Mouse (Mus musculus): ENCODE results near the gene Spata31d1d. TPM values are rescaled to one million over a fixed set of nuclear protein-coding genes. Genes with fewer than 3 reads are reported as not detected.
"Not testable (repeated sequence)": the region's sequence is repeated elsewhere in the genome, so short reads cannot be mapped to it uniquely, and the experiment has no call there.

The Spata31d1d gene
- polyA plus RNA-seq, 1 experiment from 2014 or later = not detected

DNA sequence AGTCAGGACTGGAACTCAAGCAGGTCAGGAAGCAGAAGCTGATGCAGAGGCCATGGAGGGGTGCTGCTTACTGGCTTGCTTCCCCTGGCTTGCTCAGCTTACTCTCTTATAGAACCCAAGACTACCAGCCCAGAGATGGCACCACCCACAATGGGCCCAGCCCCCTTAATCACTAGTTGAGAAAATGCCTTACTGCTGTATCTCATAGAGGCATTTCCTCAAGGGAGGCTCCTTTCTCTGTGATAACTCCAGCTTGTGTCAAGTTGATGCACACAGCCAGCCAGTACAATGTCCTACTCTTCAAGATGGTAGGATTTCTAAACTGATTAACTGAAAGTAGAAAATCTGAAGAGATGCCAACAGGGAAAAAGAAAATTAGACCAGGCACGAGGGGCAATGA lies 9.5 kb downstream of the Spata31d1d start:
- not testable (repeated sequence) for H3K27ac ChIP-seq (replicated peaks); H3K4me3 ChIP-seq; H3K36me3 ChIP-seq (replicated peaks); DNase-seq (ENCODE audit: low spot score); H3K9me3 ChIP-seq
- Histone ChIP-seq H3K4me1 (peaks cover 21% of the 10 kb centered on the region), H3K27me3 (replicated peaks; ENCODE audit: low read depth, poor library complexity, severe bottlenecking) (peaks cover 14% of the 10 kb centered on the region)
- whole genome bisulfite sequencing = 79% methylated on average over 1 of the region's 1 CpGs

DNA sequence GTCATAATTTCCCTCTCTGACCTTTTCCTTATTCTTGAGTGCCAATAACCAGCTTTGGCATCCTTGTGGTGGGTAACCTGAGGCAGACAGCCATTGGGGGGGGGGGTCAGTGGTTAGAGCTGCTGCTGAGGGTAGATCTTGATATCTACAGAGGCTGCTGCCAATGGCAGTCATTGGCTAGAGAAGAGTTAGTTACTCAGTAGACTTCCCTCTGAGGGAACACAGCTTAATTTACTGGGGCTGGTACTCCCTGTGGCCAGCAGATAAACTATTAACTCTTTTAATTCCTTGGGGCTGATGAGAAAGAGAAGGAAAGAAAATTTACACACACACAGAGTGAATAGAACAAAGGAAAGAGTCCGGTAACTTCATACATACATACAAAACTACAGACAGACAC lies 12.1 kb downstream of the Spata31d1d start:
- Histone ChIP-seq H3K9me3 (no peaks in the 10 kb centered on the region), H3K4me3 (no peak overlapping the region), H3K27ac (replicated peaks) (no peak overlapping the region), H3K4me1 (peaks cover 11% of the 10 kb centered on the region), H3K27me3 (replicated peaks; ENCODE audit: low read depth, poor library complexity, severe bottlenecking) (no peaks in the 10 kb centered on the region; the same call in 1 of the 2 replicates), H3K36me3 (replicated peaks) (no peaks in the 10 kb centered on the region)
- no peak for DNase-seq (ENCODE audit: low spot score)
- 89% methylated on average over 1 of the region's 1 CpGs for WGBS

DNA sequence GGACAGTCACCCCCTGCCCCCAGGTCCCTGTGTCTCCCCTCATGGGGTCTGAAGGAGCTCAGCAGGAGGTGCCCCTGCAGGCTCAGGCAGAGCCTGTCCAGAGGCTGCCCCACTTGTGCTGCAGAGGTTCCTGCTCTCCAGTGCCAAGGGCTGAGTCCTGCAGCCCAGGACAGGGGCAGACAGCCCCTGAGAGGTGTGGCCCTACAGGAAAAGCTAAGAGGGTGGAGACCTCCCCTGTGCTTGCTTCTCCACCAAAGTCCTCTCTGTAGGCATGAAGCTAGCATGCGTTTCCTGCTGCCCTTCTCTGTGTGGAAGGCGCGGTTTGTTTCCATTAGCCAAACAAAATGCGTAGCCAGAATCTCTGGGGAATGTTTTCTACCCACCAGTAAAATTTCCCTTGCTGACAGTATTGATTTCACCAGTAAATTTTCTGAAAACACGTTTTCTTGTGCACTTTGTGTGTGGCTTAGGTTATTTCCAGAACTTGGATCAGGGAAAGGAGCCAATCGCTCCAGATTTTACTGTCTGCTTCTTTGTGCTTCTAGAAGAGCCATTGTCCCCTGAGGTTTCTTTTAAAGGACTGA lies 12.6 kb downstream of the Spata31d1d start:
- DNase-seq (ENCODE audit: low spot score); H3K4me1 ChIP-seq; H3K27ac ChIP-seq (replicated peaks); H3K36me3 ChIP-seq (replicated peaks); H3K27me3 ChIP-seq (replicated peaks; ENCODE audit: low read depth, poor library complexity, severe bottlenecking); H3K9me3 ChIP-seq; H3K4me3 ChIP-seq: not testable (repeated sequence)
- 39% methylated on average over 6 of the region's 6 CpGs for WGBS

DNA sequence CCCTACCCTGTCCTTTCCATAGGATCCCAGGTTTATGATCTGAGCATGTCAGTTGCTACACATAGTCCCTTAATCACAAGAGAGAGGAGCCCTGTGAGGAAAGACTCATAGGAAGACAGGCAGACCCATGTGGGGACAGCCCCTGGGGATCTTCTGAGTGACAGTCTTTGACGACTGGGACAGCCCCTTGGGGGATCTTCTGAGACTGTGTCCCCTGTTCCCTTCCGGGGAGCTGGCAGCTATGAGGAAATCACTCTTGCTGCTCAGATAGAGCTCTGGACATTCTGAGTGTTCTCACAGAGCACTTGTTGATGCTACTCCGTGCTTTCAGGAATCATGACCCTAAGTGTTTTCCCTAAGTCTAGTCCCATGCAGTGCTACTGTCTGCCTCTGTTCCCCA lies 17.8 kb downstream of the Spata31d1d start:
- H3K27me3 ChIP-seq (replicated peaks; ENCODE audit: low read depth, poor library complexity, severe bottlenecking) = no peaks in the 10 kb centered on the region; the same call in 1 of the 2 replicates
- no peak overlapping the region for H3K4me3 ChIP-seq
- H3K36me3 ChIP-seq (replicated peaks) = no peaks in the 10 kb centered on the region
- no peaks in the 10 kb centered on the region for H3K9me3 ChIP-seq
- no peak overlapping the region for H3K27ac ChIP-seq (replicated peaks)
- no peaks in the 10 kb centered on the region for H3K4me1 ChIP-seq
- DNase-seq (ENCODE audit: low spot score) = no peak
- WGBS = 44% methylated on average over 3 of the region's 3 CpGs

DNA sequence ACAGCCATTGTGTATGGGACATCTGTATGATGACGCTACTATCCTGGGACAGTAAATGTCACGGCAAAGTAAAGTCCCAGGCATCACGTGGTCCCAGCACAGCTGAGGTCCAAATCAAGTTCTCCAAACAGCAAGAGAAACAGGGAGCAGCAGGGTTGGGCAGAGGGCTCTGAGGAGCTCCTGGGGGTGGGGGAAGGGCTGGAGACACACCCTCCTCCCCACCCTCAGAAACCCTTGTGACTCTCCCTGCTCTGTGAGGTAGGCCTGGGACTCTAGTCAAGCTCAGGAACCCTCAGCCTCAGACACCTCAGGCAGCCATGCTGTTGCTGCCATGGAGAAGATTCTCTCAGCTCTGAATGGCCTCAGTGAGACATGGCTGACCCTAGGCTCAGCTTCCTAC lies 19.6 kb downstream of the Spata31d1d start, which contains the start of gene Spata31d1b:
TSS of gene Spata31d1b (plus strand) at position 301 of the 400 bp plus-strand sequence.
- 67% methylated on average over 3 of the region's 3 CpGs for WGBS
- H3K4me3 ChIP-seq; DNase-seq (ENCODE audit: low spot score); H3K4me1 ChIP-seq; H3K36me3 ChIP-seq (replicated peaks); H3K27ac ChIP-seq (replicated peaks); H3K27me3 ChIP-seq (replicated peaks; ENCODE audit: low read depth, poor library complexity, severe bottlenecking); H3K9me3 ChIP-seq: not testable (repeated sequence)

DNA sequence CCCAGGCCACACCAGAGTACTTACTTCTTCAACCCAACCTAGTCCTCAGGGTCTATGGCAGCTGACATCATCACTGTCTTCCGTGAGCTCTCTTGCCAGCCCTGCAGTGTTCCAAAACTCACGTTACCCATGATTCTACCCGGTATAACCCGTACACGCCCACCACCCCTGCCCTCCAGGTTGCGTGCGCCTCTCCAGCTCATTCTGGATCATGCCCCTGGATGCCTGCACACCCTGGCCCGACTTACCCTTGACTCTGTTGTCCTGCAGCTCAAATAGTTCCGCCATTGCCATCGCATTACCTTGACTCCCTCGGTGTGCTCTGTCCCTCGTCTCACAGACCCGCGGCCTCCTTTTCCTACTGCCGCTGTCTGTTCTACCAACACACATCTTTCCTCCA lies 21.3 kb downstream of the Spata31d1d start, which contains the start of gene Spata31d1a:
TSS of gene Spata31d1a (minus strand) at position 101 of the 400 bp plus-strand sequence.
- Histone ChIP-seq H3K4me3 (no peak within 1 kb of the TSS), H3K36me3 (replicated peaks) (no peaks in the 10 kb centered on the region), H3K4me1 (0 out of 2 replicates have a peak, but pooled peaks cover 5% of the 10 kb centered on the region), H3K9me3 (no peaks in the 10 kb centered on the region), H3K27me3 (replicated peaks; ENCODE audit: low read depth, poor library complexity, severe bottlenecking) (no peaks in the 10 kb centered on the region; the same call in 1 of the 2 replicates), H3K27ac (replicated peaks) (no peak within 1 kb of the TSS)
- WGBS = 89% methylated on average over 15 of the region's 15 CpGs
- DNase-seq (ENCODE audit: low spot score) = no peak

DNA sequence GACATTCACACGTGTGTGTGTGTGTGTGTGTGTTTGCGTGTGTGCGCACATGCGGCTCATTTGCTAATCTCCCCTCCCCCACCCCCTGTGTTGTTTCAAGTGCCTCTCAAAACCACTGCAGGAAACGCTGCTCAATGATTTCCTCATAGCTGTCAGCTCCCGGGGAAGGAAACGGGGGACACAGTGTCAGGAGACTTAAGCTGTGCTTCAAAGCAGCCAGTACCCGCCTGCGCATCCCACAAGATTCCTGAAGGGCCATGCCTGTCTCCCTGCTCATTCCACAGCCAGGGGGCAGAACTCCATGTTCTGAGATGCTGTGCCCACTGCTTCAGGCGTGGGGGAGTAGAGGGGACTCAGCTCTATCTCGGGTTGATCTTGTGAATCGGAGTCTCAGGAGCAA lies 27.0 kb downstream of the Spata31d1d start:
- Histone ChIP-seq H3K27ac (replicated peaks) (no peak overlapping the region; the same call in 1 of the 2 replicates), H3K36me3 (replicated peaks) (no peaks in the 10 kb centered on the region), H3K27me3 (replicated peaks; ENCODE audit: low read depth, poor library complexity, severe bottlenecking) (no peaks in the 10 kb centered on the region), H3K9me3 (no peaks in the 10 kb centered on the region), H3K4me3 (no peak overlapping the region), H3K4me1 (peaks cover 24% of the 10 kb centered on the region)
- whole genome bisulfite sequencing = 57% methylated on average over 12 of the region's 12 CpGs
- DNase-seq (ENCODE audit: low spot score) = peak; percentile 36

DNA sequence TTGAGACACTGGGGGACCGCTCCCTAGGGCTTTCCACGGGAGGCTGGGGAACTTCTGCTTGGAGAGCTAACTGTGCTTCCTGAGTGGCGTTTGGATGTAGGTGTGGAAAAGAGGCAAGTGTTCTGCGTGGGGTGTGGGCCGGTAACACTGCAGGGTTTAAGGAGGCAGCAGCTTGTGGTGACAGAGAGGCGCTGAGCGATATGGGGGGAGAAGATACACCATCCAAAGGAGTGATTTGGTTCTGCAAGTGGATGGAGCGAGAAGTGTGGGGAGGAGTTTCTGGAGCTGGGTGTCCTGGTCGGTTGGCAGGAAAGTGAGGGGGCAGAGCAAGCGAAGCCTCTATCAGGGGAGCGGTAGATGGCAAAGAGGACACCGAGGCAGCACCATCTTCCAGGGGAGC lies 28.0 kb downstream of the Spata31d1d start:
- H3K4me3 ChIP-seq = no peak overlapping the region
- no peaks in the 10 kb centered on the region for H3K9me3 ChIP-seq
- 86% methylated on average over 12 of the region's 12 CpGs for WGBS
- peaks cover 23% of the 10 kb centered on the region for H3K4me1 ChIP-seq
- no peak for DNase-seq (ENCODE audit: low spot score)
- H3K27ac ChIP-seq (replicated peaks) = no peak overlapping the region
- no peaks in the 10 kb centered on the region for H3K27me3 ChIP-seq (replicated peaks; ENCODE audit: low read depth, poor library complexity, severe bottlenecking)
- H3K36me3 ChIP-seq (replicated peaks) = no peaks in the 10 kb centered on the region

DNA sequence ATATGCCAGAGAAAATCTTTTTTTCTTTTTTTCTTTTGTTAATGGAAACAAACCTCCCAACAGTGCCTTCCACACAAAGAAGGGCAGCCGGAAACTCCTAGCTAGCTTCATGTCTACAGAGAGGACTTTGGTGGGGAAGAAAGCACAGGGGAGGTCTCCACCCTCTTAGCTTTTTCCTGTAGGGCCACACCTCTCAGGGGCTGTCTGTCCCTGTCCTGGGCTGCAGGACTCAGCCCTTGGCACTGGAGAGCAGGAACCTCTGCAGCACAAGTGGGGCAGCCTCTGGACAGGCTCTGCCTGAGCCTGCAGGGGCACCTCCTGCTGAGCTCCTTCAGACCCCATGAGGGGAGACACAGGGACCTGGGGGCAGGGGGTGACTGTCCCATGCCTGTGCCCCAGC lies 31.4 kb downstream of the Spata31d1d start:
- not testable (repeated sequence) for DNase-seq (ENCODE audit: low spot score); H3K4me3 ChIP-seq; H3K27me3 ChIP-seq (replicated peaks; ENCODE audit: low read depth, poor library complexity, severe bottlenecking); H3K36me3 ChIP-seq (replicated peaks); H3K27ac ChIP-seq (replicated peaks); H3K9me3 ChIP-seq
- peaks cover 19% of the 10 kb centered on the region for H3K4me1 ChIP-seq
- 55% methylated on average over 1 of the region's 1 CpGs for WGBS

DNA sequence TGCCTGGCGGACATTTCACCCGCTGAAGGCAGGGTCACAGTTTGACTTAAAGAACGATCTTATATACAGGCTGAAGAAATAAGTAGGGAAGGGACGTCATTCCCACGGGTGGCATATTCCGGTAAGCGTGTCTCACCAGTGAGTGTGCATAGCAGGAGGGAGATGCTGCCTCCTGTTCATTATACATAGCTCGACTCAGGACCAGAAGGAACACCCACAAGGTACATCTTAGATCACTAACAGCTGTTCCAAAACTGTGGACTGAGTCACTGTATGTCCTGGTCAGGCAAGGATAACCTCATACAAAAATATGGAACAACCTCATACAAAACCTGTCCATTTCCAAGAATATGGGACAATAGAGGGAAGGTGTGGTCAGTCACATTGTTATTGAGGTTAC lies 32.4 kb downstream of the Spata31d1d start:
- no peaks in the 10 kb centered on the region for H3K9me3 ChIP-seq

DNA sequence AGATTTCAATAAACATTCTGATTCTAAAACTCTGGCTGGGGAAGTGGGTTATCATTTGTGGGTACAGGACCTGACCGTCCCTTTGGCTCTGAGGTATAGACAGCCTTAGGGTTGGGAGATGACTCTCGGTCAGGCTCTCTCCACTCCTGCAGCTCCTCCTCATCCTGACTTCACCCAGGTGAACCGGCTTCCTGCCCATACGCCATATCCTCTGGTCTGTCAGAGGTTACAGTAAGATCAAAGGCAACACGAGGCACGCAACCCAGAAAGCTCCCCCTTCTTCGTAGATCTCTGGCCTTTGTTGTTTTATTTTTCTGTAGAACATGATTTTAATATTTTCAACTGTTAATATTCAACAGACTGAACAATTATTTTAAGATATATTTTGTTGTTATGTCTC lies 35.8 kb downstream of the Spata31d1d start:
- DNase-seq (ENCODE audit: low spot score) = no peak
- Histone ChIP-seq H3K4me1 (no peaks in the 10 kb centered on the region), H3K36me3 (replicated peaks) (no peaks in the 10 kb centered on the region), H3K4me3 (no peak overlapping the region), H3K27me3 (replicated peaks; ENCODE audit: low read depth, poor library complexity, severe bottlenecking) (no peaks in the 10 kb centered on the region), H3K27ac (replicated peaks) (no peak overlapping the region), H3K9me3 (0 out of 2 replicates have a peak, but pooled peaks cover 4% of the 10 kb centered on the region)
- WGBS = 88% methylated on average over 7 of the region's 7 CpGs

More for the DNA sequence above, 32.4 kb downstream of the Spata31d1d start:
- H3K36me3 ChIP-seq (replicated peaks) = no peaks in the 10 kb centered on the region
- H3K4me1 ChIP-seq = peaks cover 10% of the 10 kb centered on the region
- no peak overlapping the region for H3K4me3 ChIP-seq
- 93% methylated on average over 8 of the region's 8 CpGs for WGBS
- no peaks in the 10 kb centered on the region for H3K27me3 ChIP-seq (replicated peaks; ENCODE audit: low read depth, poor library complexity, severe bottlenecking)
- H3K27ac ChIP-seq (replicated peaks) = no peak overlapping the region
- DNase-seq (ENCODE audit: low spot score) = no peak

DNA sequence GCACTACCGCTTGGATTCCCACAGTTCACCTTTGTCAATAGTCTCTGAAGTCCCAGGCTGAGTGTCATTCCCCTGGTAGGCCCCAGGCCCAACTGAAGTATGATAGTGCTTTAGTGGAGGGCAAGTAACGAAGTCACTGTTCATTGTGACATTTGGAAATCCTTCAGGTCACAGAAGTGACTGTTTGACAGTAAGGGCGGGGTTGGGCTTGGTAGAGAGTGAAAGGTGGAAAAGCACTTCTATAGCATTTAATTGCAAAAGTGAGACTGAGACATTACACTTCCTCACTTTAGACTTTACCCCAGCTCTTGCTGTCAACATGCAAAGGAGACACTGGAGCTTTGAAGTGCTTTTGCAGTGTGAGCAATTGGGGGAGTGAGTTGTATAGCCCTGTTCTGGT lies 37.5 kb downstream of the Spata31d1d start, which contains the start of gene 4921517D22Rik:
TSS of gene 4921517D22Rik (minus strand) at position 101 of the 400 bp plus-strand sequence.
- no peaks in the 10 kb centered on the region for H3K36me3 ChIP-seq (replicated peaks)
- no peaks in the 10 kb centered on the region for H3K27me3 ChIP-seq (replicated peaks; ENCODE audit: low read depth, poor library complexity, severe bottlenecking)
- no peak within 1 kb of the TSS for H3K27ac ChIP-seq (replicated peaks)
- H3K9me3 ChIP-seq = 0 out of 2 replicates have a peak, but pooled peaks cover 4% of the 10 kb centered on the region
- 87% methylated on average over 3 of the region's 3 CpGs for WGBS
- no peaks in the 10 kb centered on the region for H3K4me1 ChIP-seq
- no peak for DNase-seq (ENCODE audit: low spot score)
- H3K4me3 ChIP-seq = no peak within 1 kb of the TSS

DNA sequence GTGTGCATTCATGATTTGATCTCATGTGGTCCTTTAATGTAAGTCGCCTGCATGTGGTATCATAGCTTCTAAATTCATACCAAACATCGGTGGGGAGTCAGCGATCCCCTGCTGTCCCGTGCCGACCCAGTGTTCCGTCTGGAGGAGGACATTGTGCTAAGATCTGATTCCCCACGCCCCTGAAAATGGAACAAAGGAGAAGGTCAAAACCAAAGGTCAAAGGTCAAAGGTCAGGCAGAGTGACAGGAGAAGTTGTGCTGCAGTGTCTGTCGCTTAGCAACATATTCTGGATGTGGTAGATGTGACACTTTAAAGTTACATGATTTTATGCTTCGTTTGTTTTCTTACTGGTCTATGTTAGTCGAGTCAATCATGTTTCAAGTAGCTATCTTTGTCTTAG lies 40.1 kb downstream of the Spata31d1d start:
- WGBS = 49% methylated on average over 10 of the region's 10 CpGs
- Histone ChIP-seq H3K4me1 (no peaks in the 10 kb centered on the region), H3K27me3 (replicated peaks; ENCODE audit: low read depth, poor library complexity, severe bottlenecking) (no peaks in the 10 kb centered on the region), H3K36me3 (replicated peaks) (no peaks in the 10 kb centered on the region), H3K9me3 (0 out of 2 replicates have a peak, but pooled peaks cover 4% of the 10 kb centered on the region), H3K27ac (replicated peaks) (no peak overlapping the region), H3K4me3 (no peak overlapping the region)
- DNase-seq (ENCODE audit: low spot score) = peak; percentile 21

Data from embryonic facial prominence, embryonic 10.5 days (tissue).